Mouse (Mus musculus) layer of hippocampus, adult 8-10 months (tissue): ENCODE data around the gene Sdr39u1. TPM values are rescaled to one million over a fixed set of nuclear protein-coding genes. Genes with fewer than 3 reads are reported as not detected.

Source experiments
- DNase-seq, 2 experiments: peaks; one replicate each; pipeline ENCODE4 v3.0.0; 2022; ENCODE audit warnings: low spot score in 2 of 2
- total RNA-seq, 4 experiments: library from RNA; stranded (reverse); gene quantifications; 2 replicates each; pipeline ENCODE4 v1.2.4; 2022

The Sdr39u1 gene
- total RNA-seq, 4 experiments from 2014 or later, result 66.0 to 86.3 (median 78.8) TPM

DNA sequence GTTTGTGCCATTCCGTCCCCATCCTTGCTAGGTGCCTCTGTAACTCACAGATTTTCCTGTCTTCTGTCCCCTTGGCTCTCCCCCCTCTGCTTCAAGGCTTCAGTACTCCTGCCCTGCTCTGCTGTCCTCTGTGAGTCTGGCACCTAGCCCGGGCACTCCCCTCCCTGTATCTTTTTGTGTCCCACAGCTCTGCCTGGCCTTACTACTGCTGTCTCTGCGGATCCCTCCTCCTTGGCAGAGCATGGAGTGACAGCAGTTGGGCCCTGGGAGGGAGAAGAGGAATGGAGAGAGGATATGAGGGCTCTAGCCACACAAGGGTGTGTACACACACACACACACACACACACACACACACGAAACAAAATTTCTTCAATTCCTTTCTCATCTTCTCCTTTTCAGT is 15.9 kb downstream of the Sdr39u1 start, which contains the start of gene Cbln3:
Cbln3 (minus strand) TSS at position 227 of the 400 bp plus-strand sequence.
- no peak for DNase-seq

DNA sequence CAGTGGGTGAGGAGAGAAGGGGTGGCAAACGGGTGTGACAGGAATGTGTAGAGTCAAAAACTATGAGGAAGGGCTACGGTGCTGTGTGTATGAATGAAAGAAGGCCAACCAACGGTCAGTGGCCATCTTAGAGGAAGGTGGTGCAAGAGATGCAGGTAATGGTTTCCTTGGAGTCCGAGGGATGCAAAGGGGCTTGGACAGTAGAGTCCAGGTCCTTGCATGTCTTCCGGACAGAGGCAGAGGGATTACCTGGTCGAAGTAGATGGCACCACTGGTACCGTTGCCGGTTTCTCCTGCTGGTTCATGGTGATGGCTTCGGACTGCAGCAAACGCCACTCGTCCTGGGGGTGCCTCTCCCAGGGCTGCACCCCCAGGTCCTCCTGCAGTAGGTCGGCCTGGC is 16.4 kb downstream of the Sdr39u1 start:
- no peak for DNase-seq

DNA sequence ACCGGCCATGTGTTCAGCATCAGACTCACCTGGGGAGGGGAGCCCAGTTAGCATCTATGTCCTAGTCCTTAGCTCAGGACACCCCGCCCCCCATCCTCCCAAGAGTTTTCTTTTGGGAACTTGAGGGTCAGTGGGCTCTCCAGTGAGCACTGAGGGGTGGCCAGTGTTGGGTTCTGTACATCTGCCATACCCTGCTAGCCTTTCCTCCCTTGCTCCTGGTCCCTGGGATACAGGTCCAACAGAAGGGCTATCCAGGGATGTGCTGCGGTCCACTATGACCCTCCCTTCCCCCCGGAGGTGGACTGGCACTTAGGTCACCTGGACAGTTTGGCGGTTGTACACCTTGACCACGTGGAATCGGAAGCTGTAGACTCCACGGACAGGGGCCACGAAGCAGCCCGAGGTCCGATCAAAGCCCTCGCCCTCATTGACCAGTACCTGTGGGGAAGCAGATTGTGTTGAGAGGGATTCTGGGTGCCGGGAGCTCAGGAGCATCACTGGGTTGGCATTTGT is 16.9 kb downstream of the Sdr39u1 start:
- no peak for DNase-seq

DNA sequence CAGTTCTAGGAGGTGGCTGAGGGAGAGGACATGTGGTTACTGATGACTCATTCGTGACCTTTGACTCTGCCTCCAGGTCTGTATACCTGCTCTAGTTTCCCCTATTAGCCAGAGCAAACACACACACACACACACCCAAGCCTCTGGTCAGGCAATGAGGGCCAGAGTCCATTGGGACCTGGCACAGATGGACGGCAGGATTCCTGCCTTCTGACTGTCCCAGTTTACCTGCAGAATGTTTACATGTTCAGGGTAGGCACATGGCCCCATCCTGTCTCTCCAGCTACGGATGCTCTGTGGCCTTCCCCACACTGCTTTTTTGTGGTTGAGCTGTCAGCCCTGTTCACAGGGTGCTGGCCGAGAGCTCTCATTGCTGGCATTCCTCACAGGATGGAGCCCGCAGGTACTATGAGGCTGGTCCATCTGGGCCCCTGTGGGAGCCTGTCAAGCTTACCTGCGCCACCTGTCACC is 17.9 kb downstream of the Sdr39u1 start:
- DNase-seq, result no peak

DNA sequence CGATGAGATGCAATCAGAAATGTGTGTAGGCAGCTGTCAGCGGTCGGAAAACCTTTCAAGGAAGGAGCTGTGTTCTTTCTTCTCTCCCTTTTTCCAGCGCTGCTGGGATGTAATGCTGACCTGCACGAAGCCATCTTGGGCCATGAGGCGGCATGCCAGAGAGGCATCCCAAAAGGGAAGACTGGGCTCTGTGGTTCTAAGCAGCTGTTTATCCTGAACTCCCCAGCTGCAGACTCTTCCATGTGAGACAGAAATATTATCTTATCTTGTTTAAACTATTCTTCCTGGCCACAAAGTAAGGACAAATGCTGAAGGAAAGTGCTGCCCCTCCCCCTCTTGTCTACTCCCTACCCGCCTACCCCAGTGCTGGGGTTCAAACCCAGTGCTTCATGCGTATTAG is 19.1 kb downstream of the Sdr39u1 start:
- DNase-seq, result no peak

DNA sequence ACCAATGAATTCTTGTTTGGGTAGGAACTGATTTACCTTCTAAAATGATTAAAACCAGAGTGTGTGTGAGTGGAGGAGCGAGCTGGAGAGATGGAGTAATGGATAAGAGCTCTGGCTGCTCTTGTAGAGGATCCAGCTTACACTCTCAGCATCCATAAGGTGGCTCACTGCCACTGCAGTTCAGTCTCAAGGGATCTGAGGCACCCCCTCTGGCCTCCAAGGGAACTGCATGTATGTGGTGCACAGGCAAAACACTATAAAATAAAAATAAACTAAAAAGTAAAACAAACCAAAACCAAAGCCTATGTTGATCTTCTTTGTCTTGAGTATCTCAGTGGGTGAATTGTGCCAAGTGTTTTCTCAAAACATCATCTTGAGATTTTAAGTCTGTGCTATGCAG is 20.5 kb downstream of the Sdr39u1 start:
- DNase-seq, result peak; percentile 62 to 79

DNA sequence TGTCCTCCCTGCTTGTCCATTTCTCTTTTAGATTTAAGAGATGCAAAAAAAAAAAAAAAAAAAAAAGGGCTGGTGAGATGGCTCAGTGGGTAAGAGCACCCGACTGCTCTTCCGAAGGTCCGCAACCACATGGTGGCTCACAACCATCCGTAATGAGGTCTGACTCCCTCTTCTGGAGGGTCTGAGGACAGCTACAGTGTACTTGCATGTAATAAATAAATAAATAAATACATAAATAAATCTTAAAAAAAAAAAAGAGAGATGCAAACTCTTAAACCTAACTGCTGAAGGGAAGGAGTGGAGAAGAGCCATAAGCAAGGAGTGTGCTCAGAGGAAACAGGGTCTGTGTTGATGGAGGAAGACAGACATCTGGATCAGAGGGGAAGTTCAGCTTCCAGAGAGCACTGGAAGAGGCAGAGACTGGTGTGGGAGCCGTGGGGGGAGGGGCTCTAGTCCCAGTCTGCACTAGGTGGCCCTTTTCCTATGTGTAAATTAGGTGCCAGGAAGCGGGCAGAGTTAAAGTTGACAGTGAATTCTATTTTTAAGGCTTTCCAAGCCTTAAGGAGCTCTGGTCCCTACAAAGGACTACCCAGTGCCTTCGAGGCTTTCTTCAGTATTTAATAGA is 21.7 kb downstream of the Sdr39u1 start:
- DNase-seq, result no peak

DNA sequence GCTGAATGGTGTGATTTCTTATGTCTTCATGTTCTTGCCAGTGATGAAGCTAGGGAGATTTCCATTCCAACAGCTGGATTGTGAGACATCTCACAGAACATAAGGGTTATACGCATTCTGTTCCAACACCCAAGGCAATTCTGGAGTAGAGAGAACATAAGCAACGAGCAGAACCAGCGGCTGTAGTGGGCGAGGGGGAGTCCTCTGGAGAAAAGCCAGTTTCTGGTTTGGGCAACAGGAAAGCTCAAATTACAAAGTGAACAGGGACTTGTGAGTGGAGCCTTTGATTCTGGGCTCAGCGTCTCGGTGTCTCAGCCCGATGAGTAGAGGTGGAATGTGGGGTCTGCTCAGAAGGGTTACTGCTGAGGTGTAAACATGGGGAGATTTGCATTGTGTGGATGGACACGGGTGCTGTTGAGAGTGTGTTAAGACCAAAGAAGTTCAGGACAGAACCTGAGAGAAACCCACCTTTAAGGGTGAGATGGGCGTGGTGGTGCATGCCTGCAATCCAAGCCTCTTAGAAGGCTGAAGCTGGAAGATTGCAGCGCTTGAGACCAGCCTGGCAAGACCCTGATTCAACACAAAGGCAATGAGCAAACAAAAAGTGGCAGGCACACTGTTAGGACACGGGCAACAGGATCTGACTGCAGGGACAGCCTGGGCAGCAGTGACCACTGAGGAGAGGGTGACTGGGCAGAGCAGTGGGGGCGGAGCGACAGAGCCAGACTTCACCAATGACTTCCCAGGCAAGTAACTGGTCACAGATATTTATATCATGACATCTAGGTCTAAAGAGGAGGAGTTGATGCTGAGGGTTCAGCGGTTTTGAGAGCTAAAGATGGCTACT is 22.4 kb downstream of the Sdr39u1 start:
- no peak for DNase-seq

DNA sequence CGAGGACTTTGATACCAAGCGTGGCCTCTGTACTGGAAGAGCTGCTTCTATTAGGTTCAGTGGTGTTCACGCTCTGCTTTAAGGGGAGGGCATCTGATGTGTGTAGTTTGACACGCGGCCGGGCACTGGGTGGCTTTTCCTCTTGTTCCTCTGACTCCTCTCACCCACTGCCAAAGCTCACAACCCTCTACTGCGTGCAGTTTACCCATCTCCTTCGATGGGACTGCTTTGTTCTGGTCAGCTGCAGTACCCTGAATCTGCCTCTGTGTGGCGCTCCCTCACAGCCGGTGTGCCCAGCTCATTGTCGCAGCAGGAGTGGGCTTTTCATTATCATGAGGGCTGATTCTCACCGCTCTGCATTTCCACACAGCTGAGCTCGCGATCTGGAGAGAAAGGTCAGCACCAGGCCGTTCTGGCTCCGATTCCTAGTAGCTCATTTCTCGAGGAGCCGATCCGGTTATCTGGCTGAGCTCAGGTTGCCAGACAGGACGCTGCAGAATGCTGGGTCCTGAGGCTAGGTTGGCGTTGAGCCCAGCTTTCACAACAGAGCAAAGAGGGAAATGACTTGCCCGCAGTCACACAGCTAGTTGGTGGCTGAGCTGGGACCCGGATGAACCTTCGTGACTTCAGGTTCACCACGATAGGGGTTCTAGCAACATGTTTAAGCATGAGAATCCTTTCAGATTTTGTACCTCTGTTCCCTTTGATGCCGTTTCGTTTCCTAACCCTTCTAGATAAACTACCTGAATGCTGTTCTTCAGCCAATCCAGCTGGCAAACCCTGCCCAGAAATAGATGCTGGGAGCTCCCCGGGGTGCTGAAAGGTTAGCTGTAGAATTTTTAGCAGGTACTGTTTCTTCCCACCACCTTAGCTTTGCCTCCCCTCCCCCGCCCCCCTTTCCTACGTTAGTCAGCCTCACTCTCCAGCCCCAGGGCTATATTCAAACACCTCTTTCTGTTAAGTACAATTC is 26.1 kb downstream of the Sdr39u1 start:
- peak in 1 of 2 experiments; percentile 70 for DNase-seq

DNA sequence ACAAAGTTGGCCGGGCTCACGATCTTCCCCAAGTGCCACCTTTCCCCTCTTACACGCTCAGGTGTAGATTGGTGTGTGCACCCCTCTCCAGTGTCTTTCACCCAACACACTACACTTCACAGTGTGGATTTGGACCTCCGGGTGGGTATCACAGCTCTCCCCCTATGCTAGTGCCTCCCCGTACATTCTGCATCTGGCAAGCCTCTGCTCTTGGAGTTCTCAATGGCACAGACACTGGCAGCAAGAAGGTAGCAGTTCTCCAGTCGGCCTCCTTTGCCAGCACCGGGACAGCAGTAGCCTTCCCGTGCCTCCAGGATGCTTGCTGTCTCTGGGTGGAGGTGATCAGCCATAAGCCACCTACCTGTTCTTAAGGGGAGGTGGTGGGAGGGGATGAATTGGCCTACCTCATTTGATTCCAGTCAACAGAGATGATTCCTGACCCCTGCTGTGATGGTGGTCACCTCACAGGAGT is 26.8 kb downstream of the Sdr39u1 start:
- DNase-seq, result no peak

DNA sequence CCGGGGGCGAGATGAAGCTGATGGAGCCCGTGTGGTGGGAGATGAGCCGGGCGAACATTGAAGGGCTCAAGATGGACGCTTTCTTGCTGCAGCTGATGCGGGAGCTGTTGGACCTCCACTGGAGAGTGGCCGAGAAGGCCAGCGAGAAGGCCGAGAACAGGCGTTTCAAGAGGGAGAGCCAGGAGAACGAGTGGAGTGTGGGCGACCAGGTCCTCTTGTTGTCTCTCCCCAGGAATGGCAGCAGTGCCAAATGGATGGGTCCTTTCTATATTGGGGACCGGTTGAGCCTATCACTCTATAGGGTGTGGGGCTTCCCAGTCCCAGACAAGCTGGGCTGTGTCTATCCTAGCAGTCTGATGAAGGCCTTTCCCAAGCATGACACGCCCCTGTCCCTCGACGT is 27.5 kb downstream of the Sdr39u1 start:
- DNase-seq, result no peak

DNA sequence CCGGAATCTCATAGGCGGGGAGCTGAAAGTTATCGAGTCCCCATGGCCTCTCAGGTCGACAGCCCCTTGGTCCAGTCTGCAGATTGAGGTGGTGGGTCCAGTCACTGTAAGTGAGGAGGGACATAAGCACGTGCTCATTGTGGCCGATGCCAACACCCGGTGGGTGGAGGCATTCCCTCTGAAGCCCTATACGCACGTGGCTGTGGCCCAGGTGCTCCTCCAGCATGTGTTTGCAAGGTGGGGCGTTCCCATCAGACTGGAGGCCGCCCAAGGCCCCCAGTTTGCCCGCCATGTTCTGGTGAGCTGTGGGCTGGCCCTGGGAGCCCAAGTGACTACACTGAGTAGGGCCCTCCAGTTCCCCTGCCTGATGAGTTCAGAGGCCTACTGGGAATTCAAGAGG is 28.1 kb downstream of the Sdr39u1 start:
- no peak for DNase-seq

DNA sequence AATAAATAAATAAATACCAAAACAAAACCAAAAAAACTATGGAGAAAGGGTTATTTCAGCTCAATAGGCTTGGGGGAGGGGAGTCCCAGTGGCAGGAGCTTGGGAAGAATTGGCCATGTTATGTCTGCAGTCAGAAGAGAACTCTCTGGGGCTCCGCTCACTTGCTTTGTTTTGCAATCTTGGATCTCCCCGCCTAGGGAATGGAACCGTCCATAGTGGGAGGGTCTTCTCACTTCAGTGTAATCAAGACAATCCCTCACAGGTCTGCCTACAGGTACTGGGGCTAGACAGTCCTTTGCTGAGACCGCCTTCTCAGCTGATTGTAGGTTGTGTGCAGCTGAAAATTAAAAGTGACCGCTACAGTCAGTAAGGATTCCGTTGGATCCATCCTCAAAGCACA is 30.6 kb downstream of the Sdr39u1 start:
- no peak for DNase-seq

DNA sequence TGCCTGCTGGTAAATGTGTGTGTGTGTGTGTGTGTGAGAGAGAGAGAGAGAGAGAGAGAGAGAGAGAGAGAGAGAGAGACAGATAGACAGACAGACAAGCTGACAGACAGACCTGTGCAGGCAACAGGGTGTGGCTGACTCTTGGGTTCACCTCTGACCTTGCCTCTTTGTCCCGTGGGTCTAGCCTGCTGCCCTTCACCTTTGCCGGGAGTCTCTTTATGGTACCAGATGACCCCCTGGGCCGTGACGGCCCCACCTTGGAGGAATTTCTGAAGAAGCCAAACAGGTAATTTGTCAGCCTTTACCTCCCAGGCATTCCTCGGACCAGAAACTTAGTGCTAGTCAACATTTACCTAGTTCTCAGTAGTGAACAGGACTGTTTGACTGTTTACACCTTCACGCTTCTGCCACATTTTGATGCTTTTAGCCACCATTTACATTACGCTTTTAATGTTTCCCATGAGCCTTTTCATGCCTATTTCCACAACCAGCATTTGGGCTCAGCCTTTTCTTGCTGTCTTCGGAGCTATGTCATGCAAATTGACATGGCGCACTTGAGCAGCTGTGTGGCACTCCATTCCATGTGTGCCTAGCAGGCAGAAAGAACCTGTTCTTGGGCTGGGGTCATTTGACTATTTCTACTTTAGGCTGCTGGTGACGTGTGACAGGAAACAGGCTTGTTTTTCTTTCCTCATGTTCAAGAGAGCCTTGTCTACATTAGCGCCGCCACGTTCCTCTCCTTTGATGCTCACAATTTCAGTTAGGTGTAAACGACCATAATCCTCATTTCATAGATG is 31.7 kb downstream of the Sdr39u1 start:
- DNase-seq, result no peak

DNA sequence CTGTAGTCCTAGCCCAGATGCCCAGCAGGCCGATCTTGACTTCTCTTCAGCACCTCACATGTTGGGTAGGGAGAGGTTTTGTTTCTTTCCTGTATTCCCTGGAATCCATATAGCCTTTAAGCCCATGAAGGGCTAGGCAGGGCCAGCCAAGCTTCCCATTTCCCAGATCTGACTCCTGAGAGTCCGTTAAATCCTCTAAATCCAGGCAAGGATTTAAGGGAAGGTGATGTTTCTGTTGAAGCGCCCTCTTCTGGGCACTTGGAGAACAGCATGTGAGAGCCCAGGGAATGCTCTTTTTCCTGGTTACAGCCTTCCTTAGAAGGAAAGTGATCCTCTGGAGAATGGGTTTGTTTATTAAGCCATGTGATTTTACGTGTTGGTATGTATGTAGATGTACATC is 33.1 kb downstream of the Sdr39u1 start:
- DNase-seq, result peak in 1 of 2 experiments; percentile 65

DNA sequence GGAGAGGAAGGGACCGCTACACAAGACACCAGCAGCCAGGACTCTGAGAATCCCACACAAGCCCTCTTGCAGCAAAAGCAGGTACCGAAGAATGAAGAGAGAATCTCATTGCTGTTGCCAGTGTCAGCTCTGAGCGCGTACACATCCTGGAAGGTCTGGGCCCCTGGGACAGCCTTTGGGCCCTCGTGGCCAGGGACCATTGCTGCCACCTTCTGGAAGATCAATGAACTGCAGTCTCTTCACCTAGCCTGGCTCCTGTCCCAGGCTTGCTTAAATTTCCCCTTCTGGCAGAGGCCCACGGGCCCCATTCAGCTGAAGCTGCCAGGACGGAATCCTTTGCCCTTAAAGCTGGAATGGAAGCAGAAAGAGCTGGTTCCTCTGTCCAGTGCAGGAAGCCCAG is 36.3 kb downstream of the Sdr39u1 start:
- peak in 1 of 2 experiments; percentile 57 for DNase-seq

DNA sequence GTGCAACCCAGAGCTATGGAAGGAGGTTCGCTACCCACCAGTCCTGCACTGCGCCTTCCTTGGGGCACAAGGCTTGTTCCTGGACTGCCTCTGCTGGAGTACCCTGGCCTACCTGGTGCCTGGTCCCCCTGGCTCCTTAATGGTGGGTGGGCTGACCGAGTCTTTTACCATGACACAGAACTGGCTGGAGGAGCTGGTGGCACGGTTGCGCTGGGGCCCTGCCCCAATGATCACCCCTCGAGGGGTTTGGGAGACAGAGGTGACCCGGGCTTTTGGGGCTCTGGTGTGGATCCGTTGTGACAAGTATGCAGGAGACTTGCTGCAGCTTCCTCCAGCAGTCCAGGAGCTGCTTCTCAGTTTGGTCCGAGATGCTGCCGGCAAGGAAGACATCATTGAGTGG is 37.1 kb downstream of the Sdr39u1 start:
- no peak for DNase-seq

DNA sequence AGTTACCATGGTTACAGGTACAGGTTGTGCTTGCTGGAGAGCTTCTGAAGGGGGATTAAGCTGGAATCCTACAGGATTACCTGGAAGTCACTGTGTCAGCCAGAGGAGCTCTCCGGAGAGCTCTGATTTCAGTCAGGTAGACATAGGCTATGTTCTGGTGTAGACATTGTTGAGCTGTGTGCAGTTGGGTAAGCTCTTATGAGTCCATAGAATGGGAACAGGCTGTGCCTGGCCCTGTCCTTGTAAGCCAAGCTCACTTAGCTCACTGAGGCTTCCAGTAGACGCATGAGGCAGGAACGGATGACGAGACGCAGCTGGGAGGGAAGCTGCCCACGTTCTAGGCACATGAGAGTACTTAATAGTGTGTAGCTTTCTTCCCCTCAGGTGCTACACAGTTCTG is 37.9 kb downstream of the Sdr39u1 start:
- no peak for DNase-seq

DNA sequence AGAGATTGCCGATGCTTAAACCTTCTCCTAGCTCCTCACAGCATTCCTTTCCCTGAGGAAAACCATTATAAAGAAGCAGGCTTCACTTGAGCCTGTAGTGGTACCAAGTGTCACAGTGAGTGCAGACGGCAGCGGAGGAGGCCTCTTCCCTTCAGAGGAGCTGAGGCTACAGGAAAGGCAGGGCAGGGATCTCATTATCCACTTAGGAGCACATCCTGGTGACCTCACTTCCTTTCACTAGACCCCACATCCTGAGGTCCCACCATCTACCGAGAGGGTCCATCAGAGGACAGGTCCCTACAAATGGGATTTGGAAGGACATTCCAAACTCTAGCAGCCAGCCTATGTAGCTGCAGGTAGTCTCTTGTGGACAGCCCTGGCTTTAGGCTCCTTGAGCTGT is 42.5 kb downstream of the Sdr39u1 start:
- no peak for DNase-seq

DNA sequence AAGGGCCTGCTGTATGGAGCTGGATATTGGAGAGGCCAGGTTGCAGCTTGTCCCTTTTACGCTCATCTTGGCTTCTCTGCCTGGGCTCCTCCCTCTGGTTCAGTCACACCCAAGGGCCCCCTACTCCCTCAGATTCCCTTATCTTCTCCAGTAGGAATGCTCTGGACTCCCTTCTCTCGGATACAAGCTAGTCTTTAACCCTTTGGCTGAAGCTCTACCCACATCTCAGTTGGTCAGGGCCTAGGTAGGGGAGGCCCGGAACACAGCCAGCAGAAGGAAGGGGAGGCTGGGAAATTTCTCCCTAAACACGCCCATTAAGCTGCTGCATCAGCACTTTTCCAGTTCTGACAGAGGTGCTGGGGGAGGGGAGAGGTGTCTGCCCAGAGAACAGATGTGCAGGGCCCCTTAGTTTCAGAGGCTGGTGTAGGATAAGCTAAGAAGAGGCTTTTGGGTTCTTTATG is 45.0 kb downstream of the Sdr39u1 start:
- no peak for DNase-seq
